Mouse (Mus musculus) gastrocnemius, adult 8-10 months (tissue): ENCODE measurements around the gene Pip5k1a. TPM values are rescaled to one million over a fixed set of nuclear protein-coding genes. Genes with fewer than 3 reads are reported as not detected.
"Not testable (repeated sequence)": the region's sequence is repeated elsewhere in the genome, so short reads cannot be mapped to it uniquely, and the experiment has no call there.

ENCODE experiments used
- DNase-seq, 2 experiments: peaks; one replicate each; pipeline ENCODE4 v3.0.0; 2022; ENCODE audit warnings: low spot score in 2 of 2
- total RNA-seq, 4 experiments: library from RNA; stranded (reverse); gene quantifications; 2 replicates each; pipeline ENCODE4 v1.2.4; 2022

The Pip5k1a gene
- total RNA-seq, 4 experiments from 2014 or later = 21.9 to 27.6 (median 24.7) TPM

GRCm38 (mm10) chr3:95043251-95043650 is 63.5 kb downstream of the Pip5k1a start:
- DNase-seq = no peak

- peak in 1 of 2 experiments; percentile 12 for DNase-seq
Observed at GRCm38 (mm10) chr3:95042838-95043229, 63.9 kb downstream of the Pip5k1a start.

GRCm38 (mm10) chr3:95042166-95042837 is 64.4 kb downstream of the Pip5k1a start, which contains the start of gene Psmd4:
Gene Psmd4 (minus strand): TSS chr3:95042614.
- peak; percentile 97 for DNase-seq

- DNase-seq = no peak
Observed at GRCm38 (mm10) chr3:95041625-95042024, 65.1 kb downstream of the Pip5k1a start.

DNA sequence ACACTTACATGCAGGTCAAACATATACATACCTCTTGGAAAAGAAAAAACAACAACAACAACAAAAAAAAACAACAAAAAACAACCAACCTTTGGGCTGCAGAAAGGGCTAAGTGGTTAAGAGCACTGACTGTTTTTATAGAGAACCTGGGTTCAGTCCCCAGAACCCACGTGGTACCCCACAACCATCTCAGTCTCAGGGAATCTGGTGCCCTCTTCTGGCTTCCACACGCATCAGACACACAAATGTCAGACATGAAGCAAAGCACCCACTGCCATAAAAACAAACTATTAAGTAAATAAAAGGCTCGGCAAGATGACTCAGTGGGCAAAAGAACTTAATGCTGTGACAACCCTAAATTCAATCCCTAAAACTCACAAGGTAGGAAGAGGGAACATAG is 76.8 kb downstream of the Pip5k1a start:
- DNase-seq = no peak

GRCm38 (mm10) chr3:95029291-95029827 is 77.4 kb downstream of the Pip5k1a start:
- not testable (repeated sequence) for DNase-seq

DNA sequence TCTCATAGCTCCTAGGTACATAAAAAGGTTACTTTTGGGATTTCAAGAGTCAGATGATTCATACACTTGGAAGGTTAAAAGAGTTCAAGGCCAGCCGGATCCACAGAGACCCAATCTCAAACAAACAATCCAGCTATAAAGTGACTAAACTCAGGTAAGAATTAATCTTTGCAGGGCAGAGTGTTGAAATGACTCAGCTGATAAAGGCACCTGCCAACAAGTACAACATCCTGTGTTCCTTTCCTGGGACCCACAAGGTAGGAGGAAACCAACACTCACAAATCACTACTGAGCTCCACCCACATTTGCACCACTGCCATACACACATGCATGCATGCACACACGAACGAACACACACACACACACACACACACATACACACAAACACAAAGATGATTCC is 78.1 kb downstream of the Pip5k1a start:
- no peak for DNase-seq

- DNase-seq = no peak
Observed at GRCm38 (mm10) chr3:95027701-95028100, 79.0 kb downstream of the Pip5k1a start.

DNA sequence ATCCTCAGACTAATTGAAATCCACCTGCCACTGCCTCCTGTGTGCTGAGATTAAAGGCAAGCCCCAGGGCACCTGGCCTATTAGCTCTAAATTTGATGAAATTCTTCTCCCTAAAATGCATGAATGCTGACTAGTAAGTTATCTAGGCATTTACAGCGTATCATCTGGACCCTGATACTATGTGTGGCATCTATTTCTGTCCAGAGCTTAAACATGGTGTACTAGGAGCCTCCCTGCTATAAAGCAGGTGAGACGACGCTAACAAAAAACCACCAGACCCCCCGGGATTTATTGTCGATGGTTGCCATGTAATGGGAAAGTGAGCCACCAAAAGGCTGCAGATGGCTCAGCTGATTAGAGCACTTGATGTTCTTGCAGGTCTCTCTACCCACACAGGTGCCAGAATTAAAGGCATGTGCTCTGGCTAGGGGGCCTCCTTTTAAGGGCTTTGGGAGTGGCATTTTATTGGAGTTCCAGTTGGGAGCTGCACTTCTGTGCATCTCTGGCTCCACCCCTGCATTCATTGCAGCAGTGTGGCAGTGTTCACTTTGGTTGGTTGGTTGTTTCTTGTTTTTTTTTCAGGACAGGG is 79.6 kb downstream of the Pip5k1a start:
- no peak for DNase-seq

DNA sequence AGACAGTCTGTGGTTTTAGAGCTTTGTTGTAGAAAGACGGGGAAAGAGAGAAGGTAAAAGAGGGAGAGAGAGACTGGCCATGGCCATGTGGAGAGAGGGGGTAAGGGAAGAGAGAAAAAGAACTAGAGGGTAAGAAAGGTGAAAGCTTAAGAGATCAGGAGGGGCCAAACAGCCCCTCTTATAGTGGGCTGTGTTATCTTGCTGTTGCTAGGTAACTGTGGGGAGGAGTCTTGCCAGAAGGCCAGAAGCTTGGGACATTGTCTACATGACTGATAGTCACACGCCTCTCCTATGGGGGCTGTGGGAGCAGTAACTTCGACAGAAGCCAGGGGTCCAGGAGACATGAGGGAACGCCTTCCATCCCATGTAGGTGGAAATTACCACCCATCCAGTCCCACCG is 81.5 kb downstream of the Pip5k1a start:
- no peak for DNase-seq

DNA sequence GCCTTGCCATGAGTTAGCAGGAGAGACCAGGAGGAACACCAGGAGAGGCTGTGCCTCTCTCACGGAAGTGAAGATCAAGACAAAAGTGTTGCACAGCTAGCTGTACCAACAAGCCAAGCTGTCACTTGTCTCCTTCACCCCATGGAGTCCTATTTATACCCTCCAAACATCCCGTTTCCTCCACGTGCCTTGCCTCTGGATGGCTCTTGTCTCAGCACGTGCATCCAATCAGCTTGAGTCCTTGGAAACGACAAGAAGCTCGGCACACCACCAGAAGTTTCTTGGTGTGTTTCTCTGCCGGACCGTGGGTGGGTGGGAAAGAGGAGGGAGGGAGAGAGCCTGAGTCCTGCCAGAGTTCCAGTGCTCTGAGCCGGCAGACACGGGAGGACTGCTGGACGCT is 82.2 kb downstream of the Pip5k1a start:
- DNase-seq = no peak

DNA sequence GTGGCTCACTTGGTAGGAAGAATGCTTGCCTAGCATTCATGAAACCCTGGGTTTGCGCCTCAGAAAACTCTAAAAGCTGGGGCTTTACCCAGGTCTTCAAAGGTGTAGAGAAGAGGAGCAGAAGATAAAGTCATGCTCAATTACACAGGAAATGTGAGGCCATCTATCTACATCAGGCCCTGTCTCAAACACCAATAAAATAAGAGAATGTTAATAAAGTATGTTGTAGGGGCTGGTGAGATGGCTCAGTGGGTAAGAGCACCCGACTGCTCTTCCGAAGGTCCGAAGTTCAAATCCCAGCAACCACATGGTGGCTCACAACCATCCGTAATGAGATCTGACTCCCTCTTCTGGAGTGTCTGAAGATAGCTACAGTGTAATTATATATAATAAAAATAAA is 85.8 kb downstream of the Pip5k1a start:
- not testable (repeated sequence) for DNase-seq

- no peak for DNase-seq
Observed at GRCm38 (mm10) chr3:95018741-95019140, 88.0 kb downstream of the Pip5k1a start.

DNA sequence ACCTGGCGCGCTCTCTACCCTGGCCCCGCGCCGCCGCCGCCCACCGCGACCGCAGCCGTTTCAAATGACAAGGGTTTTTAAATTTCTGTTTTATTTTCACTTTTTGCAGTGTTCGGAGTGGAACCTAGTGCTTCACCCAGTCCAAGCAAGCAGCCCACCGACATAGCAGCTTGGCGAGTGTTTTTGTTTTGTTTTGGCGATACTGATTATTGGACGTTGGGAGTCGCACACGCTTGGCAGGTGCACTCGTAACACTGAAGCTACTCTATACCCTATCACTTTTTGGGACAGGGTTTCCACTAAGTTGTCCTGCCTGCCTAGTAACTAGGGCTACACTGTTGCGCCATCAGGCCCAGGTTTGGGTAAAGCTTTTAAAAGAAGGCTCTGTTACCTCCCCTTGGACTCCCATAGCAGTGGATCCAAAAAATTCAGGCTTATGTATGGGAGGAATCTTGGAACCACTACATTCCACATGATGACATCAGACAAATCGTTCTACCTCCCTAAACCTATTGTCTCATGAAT is 90.1 kb downstream of the Pip5k1a start:
- no peak for DNase-seq

- DNase-seq = peak; percentile 89 to 90
Observed at GRCm38 (mm10) chr3:95015891-95016531, 90.7 kb downstream of the Pip5k1a start.

DNA sequence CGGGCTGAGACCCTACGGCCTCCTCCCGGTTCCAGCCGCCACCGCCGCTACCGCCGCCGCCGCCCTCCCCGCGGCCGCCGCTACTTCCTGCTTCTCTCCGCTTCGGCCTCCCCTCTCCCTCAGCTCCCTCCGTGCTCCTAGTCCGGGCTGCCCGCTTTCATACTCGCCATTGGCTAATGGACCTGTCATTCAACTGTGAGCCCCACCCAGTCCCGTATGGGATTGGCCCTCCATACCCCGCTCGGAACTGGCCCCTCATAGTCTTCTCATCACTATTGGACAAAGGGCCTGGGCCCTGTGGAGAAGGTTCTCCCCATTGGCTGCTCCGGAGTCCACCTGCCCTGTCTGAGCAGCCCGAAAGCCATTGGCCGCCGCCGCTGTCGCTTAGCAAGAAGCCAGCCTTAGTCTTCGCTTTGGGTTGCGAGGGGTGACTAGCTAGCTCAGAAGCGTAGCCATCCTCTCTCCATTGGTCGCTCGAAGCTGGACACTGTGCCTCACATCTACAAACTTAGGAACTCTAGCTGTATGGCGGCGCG is 91.3 kb downstream of the Pip5k1a start, which contains the start of gene Zfp687:
Gene Zfp687 (minus strand): TSS at position 112 of the 536 bp plus-strand sequence.
- DNase-seq = peak; percentile 99

GRCm38 (mm10) chr3:95014428-95015151 is 92.1 kb downstream of the Pip5k1a start:
- DNase-seq = peak; percentile 30 to 41

DNA sequence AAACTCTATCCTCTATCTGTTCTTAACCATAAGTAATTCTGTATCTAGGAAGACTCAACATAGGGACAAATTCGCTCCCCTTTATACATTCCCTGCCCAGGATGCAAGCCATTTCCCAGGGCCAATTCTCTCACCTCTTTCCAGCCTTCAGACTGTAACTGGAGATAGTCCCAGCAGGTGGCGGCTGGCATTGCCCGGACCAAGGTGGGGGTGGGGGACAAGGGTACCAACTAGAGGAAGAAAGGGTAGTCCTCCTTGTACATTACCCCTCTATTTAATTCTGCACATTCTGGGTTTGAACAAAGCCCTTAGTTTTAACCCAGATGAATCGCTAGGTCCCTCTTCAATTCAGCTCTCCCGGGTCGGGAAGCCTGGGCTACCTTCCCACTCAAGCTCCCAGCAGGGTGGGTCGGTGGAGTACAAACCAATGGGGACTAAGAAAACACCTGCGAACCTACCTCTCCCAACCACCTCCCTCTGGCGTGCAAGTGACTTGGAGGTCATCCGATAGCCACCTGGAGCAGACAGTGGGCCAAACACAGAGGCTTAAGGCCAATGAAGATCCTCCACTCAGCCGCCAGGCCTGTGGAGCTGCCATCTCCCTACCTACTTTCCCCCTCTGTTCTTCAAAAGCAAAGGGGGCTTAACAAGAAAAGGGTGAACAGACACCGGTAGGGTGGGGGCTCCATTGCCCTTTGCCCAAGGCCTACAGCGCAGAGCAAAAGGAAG is 92.9 kb downstream of the Pip5k1a start:
- DNase-seq = no peak

DNA sequence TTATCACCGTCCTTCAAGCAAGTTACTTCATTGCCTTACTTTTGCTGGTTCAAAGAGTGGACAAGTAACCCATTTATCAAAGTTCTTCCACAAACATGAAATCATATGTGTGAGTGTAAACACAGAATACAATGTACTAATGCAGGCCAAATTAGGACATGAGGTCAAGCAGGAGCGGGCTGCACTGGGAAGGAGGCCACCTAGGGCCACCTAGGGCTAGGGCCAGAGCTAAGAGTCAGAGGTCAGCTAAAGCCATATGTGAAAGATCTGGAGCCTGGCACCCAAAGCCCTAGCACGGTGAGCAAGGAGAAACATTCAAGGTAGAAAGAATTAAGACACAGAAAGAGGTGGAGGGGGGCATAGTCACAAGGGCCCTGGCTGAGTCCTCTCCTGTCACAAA is 93.7 kb downstream of the Pip5k1a start:
- DNase-seq = no peak

GRCm38 (mm10) chr3:95010396-95010795 is 96.3 kb downstream of the Pip5k1a start:
- no peak for DNase-seq
